Mouse (Mus musculus): ENCODE results near the gene Tle2.

DNA sequence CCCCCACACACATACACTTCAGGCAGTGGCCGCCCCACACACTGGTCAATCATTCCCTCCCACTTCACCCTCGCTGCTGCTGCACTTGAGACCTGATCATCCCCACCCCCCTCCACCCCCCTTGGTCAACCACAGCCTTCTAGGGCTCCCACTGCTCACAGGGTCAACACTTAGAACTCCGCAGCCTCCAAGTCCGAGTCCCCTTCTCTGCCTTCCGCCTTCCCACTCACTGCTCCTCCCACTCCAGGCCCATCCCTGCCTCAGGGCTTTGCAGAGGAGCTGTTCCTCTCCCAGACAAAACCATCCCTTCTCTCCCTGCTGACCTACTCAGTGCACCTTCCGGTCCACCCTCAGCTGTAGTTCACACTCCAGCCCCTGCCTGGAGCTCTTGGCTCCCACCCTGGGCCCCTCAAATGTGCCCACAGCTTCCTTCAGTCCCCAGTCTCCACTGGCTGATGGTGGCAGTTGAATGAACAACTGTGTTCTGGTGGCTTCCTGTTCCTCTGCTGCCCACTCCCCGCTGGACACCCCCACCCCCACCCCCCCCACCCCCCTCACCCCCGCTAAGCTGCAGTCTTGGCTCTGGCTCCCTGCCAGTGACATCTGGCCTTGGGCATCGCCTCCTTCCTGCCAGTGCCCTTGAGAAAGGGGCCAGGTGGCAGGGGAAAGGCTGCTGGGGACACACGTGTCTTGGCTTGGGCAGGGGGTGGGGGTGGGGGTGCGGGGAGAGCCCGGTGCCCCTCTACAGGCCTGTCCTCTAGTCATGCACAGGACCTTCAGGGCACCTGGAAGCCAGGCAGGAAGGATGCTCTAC is 23.0 kb downstream of the Tle2 start:
- no peak for TF ChIP-seq CTCF (IDR thresholded peaks at IDR 0.05; ENCODE audit: borderline replicate concordance, control insufficient read depth, extremely low read depth, insufficient read depth, low read length, poor library complexity)
- TF ChIP-seq POLR2A (IDR thresholded peaks at IDR 0.05; ENCODE audit: control insufficient read depth, extremely low read depth, insufficient read depth, low read length, poor library complexity), result no peak
